Comparison of ENCODE assay signal across 8 mouse cellular contexts in genomic region chr17:47436156-47436906, GRCm38 (mm10). TPM values are rescaled to one million over a fixed set of nuclear protein-coding genes. Genes with fewer than 3 reads are reported as not detected.
A peak's percentile ranks its signal among the peaks of the same experiment; 100 is the strongest.
DNase-seq lines count a peak whose midpoint lies in the region; ATAC-seq and TF ChIP-seq lines count a peak whose summit lies in the region.

AI661453 (plus strand) TSS chr17:47436615.

- no peak for TF ChIP-seq POLR2A in kidney, adult 2 months (IDR thresholded peaks at IDR 0.05; ENCODE audit: low read depth, low read length)
- peak; percentile 43; the same call in 1 of the 2 replicates for TF ChIP-seq POLR2A in lung, adult 2 months (IDR thresholded peaks at IDR 0.05; ENCODE audit: borderline replicate concordance, extremely low read depth, low read depth, low read length)

- no peak within 1 kb of the TSS for H3K27ac ChIP-seq in layer of hippocampus, adult 2 months
- peak within 1 kb of the TSS; percentile 48; the same call in 1 of the 2 replicates for H3K27ac ChIP-seq in forebrain, embryonic 10.5 days
- H3K27ac ChIP-seq in kidney, adult 2 months (ENCODE audit: insufficient read depth, low read depth, low read length): peak within 1 kb of the TSS; percentile 90
- peak within 1 kb of the TSS; percentile 91 for H3K27ac ChIP-seq in stomach, postnatal 0 days (replicated peaks)

- no peaks in the 10 kb centered on the region for H3K9me3 ChIP-seq in forebrain, embryonic 10.5 days
- H3K9me3 ChIP-seq in stomach, postnatal 0 days (ENCODE audit: control insufficient read depth, low read length): no peaks in the 10 kb centered on the region

- H3K4me1 ChIP-seq in forebrain, embryonic 10.5 days: peaks cover 38% of the 10 kb centered on the region
- H3K4me1 ChIP-seq in kidney, adult 2 months (ENCODE audit: control insufficient read depth, insufficient read depth, low read length): no peaks in the 10 kb centered on the region; the same call in 1 of the 2 replicates
- peaks cover 7% of the 10 kb centered on the region for H3K4me1 ChIP-seq in lung, adult 2 months (ENCODE audit: control insufficient read depth, insufficient read depth, low read length)
- no peaks in the 10 kb centered on the region for H3K4me1 ChIP-seq in stomach, postnatal 0 days (replicated peaks; ENCODE audit: control insufficient read depth, insufficient read depth)

- no peak for DNase-seq in layer of hippocampus, adult 2 months (ENCODE audit: low spot score in 2 of 2)
- DNase-seq in layer of hippocampus, adult 9-10 months (ENCODE audit: low spot score): no peak
- no peak for DNase-seq in forebrain, embryonic 10.5 days (ENCODE audit: extremely low spot score, low spot score)
- peak; percentile 85 for DNase-seq in kidney, adult 2 months
- peak; percentile 80 for DNase-seq in lung, adult 2 months
- DNase-seq in stomach, postnatal 0 days (ENCODE audit: low spot score): peak; percentile 96
- no peak for DNase-seq in gastrocnemius, adult 8-10 months (ENCODE audit: low spot score in 2 of 2)
- no peak for DNase-seq in adrenal gland, postnatal 14 days

- peak within 1 kb of the TSS; percentile 78 for H3K9ac ChIP-seq in stomach, postnatal 0 days (ENCODE audit: low read length)

- no peak for TF ChIP-seq CTCF in layer of hippocampus, adult 2 months (conservative IDR thresholded peaks at IDR 0.05)
- no peak for TF ChIP-seq CTCF in kidney, adult 2 months (conservative IDR thresholded peaks at IDR 0.05; ENCODE audit: insufficient read depth, insufficient read length, low read depth, low read length)
- no peak for TF ChIP-seq CTCF in lung, adult 2 months (IDR thresholded peaks at IDR 0.05; ENCODE audit: insufficient read depth, low read length)
- peak; percentile 36 for TF ChIP-seq CTCF in stomach, postnatal 0 days (IDR thresholded peaks at IDR 0.05; ENCODE audit: low read depth)

- peak within 1 kb of the TSS; percentile 43 for H3K4me3 ChIP-seq in layer of hippocampus, adult 2 months
- H3K4me3 ChIP-seq in forebrain, embryonic 10.5 days: peak within 1 kb of the TSS; percentile 53
- H3K4me3 ChIP-seq in kidney, adult 2 months (ENCODE audit: insufficient read depth, low read depth, low read length): peak within 1 kb of the TSS; percentile 56
- H3K4me3 ChIP-seq in lung, adult 2 months (replicated peaks; ENCODE audit: extremely low read depth, low read depth, low read length): peak within 1 kb of the TSS; percentile 86
- H3K4me3 ChIP-seq in stomach, postnatal 0 days (ENCODE audit: low read depth, low read length): peak within 1 kb of the TSS; percentile 58

- 1% methylated on average over 45 of the region's 45 CpGs for WGBS in forebrain, embryonic 10.5 days
- WGBS in kidney, adult 2 months: 2% methylated on average over 45 of the region's 45 CpGs
- WGBS in lung, adult 2 months: 1% methylated on average over 45 of the region's 45 CpGs
- WGBS in stomach, postnatal 0 days: 1% methylated on average over 45 of the region's 45 CpGs

- ATAC-seq in stomach, postnatal 0 days (ENCODE audit: low FRiP score, low TSS enrichment): peak; percentile 92

- H3K4me2 ChIP-seq in stomach, postnatal 0 days (replicated peaks; ENCODE audit: low read depth): peak within 1 kb of the TSS; percentile 61

- H3K36me3 ChIP-seq in forebrain, embryonic 10.5 days (replicated peaks): no peaks in the 10 kb centered on the region
- H3K36me3 ChIP-seq in kidney, adult 2 months (ENCODE audit: control insufficient read depth, insufficient read depth, low read length): no peaks in the 10 kb centered on the region
- H3K36me3 ChIP-seq in stomach, postnatal 0 days (ENCODE audit: control insufficient read depth, insufficient read depth, low read length): no peaks in the 10 kb centered on the region

- no peak for TF ChIP-seq EP300 in stomach, postnatal 0 days (optimal IDR thresholded peaks at IDR 0.05)

- peaks cover 73% of the 10 kb centered on the region for H3K27me3 ChIP-seq in forebrain, embryonic 10.5 days (ENCODE audit: poor library complexity, severe bottlenecking)
- no peaks in the 10 kb centered on the region for H3K27me3 ChIP-seq in kidney, adult 2 months (replicated peaks; ENCODE audit: control insufficient read depth, insufficient read depth, low read length)
- H3K27me3 ChIP-seq in stomach, postnatal 0 days (ENCODE audit: control insufficient read depth, insufficient read depth, low read length): no peaks in the 10 kb centered on the region

RNA-seq across cellular contexts. Expression of gene AI661453, which starts in this region (rescaled TPM):
- under 1 TPM; 0.44 to 0.74 TPM for total RNA-seq in layer of hippocampus, adult 2 months (2021)
- 0.22 and 0.37 TPM in 2 replicates for polyA plus RNA-seq in forebrain, embryonic 10.5 days (2016; fragmentation: Nextera tagmentation; extraction: Ambion mirVana)
- 7.9 and 9.7 TPM in 2 replicates for polyA plus RNA-seq in kidney, adult 2 months (2012; rRNA removed)
- 9.2 and 13.0 TPM in 2 replicates for polyA plus RNA-seq in lung, adult 2 months (2012; rRNA removed)
- polyA plus RNA-seq in stomach, postnatal 0 days (2015; fragmentation: Nextera tagmentation; extraction: Ambion mirVana): 8.9 and 10.9 TPM in 2 replicates
- total RNA-seq in gastrocnemius, adult 8-10 months (2022): under 1 TPM in 3 of 4 experiments, not detected in 1; 0.16 to 0.64 (median 0.19) TPM
- total RNA-seq in adrenal gland, postnatal 14 days (2021): 1.4 and 1.7 TPM in 2 replicates

Comparison
In these comparisons a context has a peak if more than half of its experiments do, and no peak if none do; other contexts are left out.
1. DNase-seq: peak in kidney, adult 2 months (single experiment), lung, adult 2 months (single experiment) and stomach, postnatal 0 days (single experiment); none in layer of hippocampus, adult 2 months (0 of 2), layer of hippocampus, adult 9-10 months (single experiment), forebrain, embryonic 10.5 days (single experiment), gastrocnemius, adult 8-10 months (0 of 2) and adrenal gland, postnatal 14 days (single experiment).
2. Peak in every context shown above with its lines, with median percentiles within 50 percentile points of each other: H3K4me3 ChIP-seq.